Mouse (Mus musculus): ENCODE measurements around the gene Hist2h2bb. TPM values are rescaled to one million over a fixed set of nuclear protein-coding genes. Genes with fewer than 3 reads are reported as not detected.

Hist2h2bb gene
- polyA plus RNA-seq, 1 experiment from 2014 or later, result 13.0 TPM

- Histone ChIP-seq H3K27me3 (ENCODE audit: control insufficient read depth, insufficient read depth, low read depth, low read length) (peaks cover 4% of the 10 kb centered on the region; the same call in 1 of the 2 replicates), H3K27ac (ENCODE audit: low read length) (no peak overlapping the region), H3K4me3 (ENCODE audit: low read length) (no peak overlapping the region), H3K4me1 (replicated peaks; ENCODE audit: control insufficient read depth, insufficient read depth, low read length) (peaks cover 12% of the 10 kb centered on the region), H3K36me3 (ENCODE audit: control insufficient read depth, insufficient read depth, low read length) (no peaks in the 10 kb centered on the region), H3K4me2 (ENCODE audit: low read depth, low read length) (no peak overlapping the region), H3K9ac (ENCODE audit: low read length) (no peak overlapping the region), H3K9me3 (ENCODE audit: control insufficient read depth, low read length) (no peaks in the 10 kb centered on the region)
- WGBS, result 90% methylated on average over 5 of the region's 5 CpGs
- ATAC-seq (ENCODE audit: low read depth), result no peak
These were observed 9.3 kb upstream of the Hist2h2bb start for GRCm38 (mm10) chr3:96260220-96260619.

DNA sequence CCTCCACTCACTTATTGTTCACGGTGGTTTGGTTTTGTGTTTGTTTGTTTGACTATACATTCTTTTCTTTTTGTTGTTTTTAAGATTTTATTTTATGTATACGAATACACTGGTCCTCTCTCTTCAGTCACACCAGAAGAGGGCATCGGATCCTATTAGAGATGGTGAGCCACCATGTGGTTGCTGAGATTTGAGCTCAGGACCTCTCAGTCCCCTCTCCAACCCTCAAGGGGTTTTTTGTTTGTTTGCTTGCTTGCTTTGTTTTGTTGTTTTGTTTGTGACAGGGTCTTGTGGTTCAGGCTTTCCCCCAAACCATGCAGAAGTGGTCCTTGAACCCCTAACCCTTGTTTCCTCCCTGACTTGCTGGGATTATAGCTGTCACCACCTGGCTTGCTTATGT, 7.9 kb upstream of the Hist2h2bb start:
- WGBS, result 51% methylated on average over 3 of the region's 3 CpGs
- Histone ChIP-seq H3K27me3 (ENCODE audit: control insufficient read depth, insufficient read depth, low read depth, low read length) (no peaks in the 10 kb centered on the region), H3K4me2 (ENCODE audit: low read depth, low read length) (peak overlapping the region; percentile 84), H3K4me3 (ENCODE audit: low read length) (peak overlapping the region; percentile 63), H3K9me3 (ENCODE audit: control insufficient read depth, low read length) (no peaks in the 10 kb centered on the region), H3K36me3 (ENCODE audit: control insufficient read depth, insufficient read depth, low read length) (no peaks in the 10 kb centered on the region), H3K9ac (ENCODE audit: low read length) (peak overlapping the region; percentile 82), H3K27ac (ENCODE audit: low read length) (peak overlapping the region; percentile 97), H3K4me1 (replicated peaks; ENCODE audit: control insufficient read depth, insufficient read depth, low read length) (peaks cover 12% of the 10 kb centered on the region)
- no peak for ATAC-seq (ENCODE audit: low read depth)

GRCm38 (mm10) chr3:96262216-96262875, 7.2 kb upstream of the Hist2h2bb start:
- H3K36me3 ChIP-seq (ENCODE audit: control insufficient read depth, insufficient read depth, low read length), result no peaks in the 10 kb centered on the region
- peak overlapping the region; percentile 82 for H3K9ac ChIP-seq (ENCODE audit: low read length)
- peak overlapping the region; percentile 63 for H3K4me3 ChIP-seq (ENCODE audit: low read length)
- H3K4me2 ChIP-seq (ENCODE audit: low read depth, low read length), result peak overlapping the region; percentile 84
- H3K27ac ChIP-seq (ENCODE audit: low read length), result peak overlapping the region; percentile 97
- ATAC-seq (ENCODE audit: low read depth), result peak; percentile 86
- WGBS, result 1% methylated on average over 19 of the region's 19 CpGs
- H3K4me1 ChIP-seq (replicated peaks; ENCODE audit: control insufficient read depth, insufficient read depth, low read length), result peaks cover 12% of the 10 kb centered on the region
- H3K9me3 ChIP-seq (ENCODE audit: control insufficient read depth, low read length), result no peaks in the 10 kb centered on the region
- H3K27me3 ChIP-seq (ENCODE audit: control insufficient read depth, insufficient read depth, low read depth, low read length), result no peaks in the 10 kb centered on the region

DNA sequence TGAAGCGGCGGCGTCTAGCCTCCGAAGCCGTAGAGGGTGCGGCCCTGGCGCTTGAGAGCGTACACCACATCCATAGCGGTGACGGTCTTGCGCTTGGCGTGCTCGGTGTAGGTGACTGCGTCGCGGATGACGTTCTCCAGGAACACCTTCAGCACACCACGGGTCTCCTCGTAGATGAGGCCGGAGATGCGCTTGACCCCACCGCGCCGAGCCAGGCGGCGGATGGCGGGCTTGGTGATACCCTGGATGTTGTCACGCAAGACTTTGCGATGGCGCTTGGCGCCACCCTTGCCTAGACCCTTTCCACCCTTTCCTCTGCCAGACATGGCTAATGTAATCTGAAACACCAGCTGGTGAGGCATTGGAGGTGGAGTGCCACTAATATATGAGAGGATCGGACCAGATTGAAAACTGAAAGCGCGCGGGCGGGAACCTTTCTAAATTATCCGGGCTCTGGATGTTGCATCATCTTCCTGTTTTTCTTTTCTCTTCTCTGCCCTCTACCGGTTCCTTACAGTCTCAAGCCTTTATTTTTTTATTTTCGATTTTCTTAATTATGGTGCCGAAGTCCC, 6.5 kb upstream of the Hist2h2bb start, which contains the start of gene Hist2h4:
Hist2h4 (minus strand) TSS at position 333 of the 572 bp plus-strand sequence.
- H3K9ac ChIP-seq (ENCODE audit: low read length), result peak within 1 kb of the TSS; percentile 82
- H3K27me3 ChIP-seq (ENCODE audit: control insufficient read depth, insufficient read depth, low read depth, low read length), result no peaks in the 10 kb centered on the region
- peak within 1 kb of the TSS; percentile 63 for H3K4me3 ChIP-seq (ENCODE audit: low read length)
- peak; percentile 90 for ATAC-seq (ENCODE audit: low read depth)
- no peaks in the 10 kb centered on the region for H3K36me3 ChIP-seq (ENCODE audit: control insufficient read depth, insufficient read depth, low read length)
- H3K9me3 ChIP-seq (ENCODE audit: control insufficient read depth, low read length), result no peaks in the 10 kb centered on the region
- H3K4me1 ChIP-seq (replicated peaks; ENCODE audit: control insufficient read depth, insufficient read depth, low read length), result peaks cover 12% of the 10 kb centered on the region
- peak within 1 kb of the TSS; percentile 97 for H3K27ac ChIP-seq (ENCODE audit: low read length)
- H3K4me2 ChIP-seq (ENCODE audit: low read depth, low read length), result peak within 1 kb of the TSS; percentile 84
- under 1% methylated on average over 40 of the region's 40 CpGs for WGBS

- no peaks in the 10 kb centered on the region for H3K36me3 ChIP-seq (ENCODE audit: control insufficient read depth, insufficient read depth, low read length)
- H3K4me2 ChIP-seq (ENCODE audit: low read depth, low read length), result peak overlapping the region; percentile 84
- no peaks in the 10 kb centered on the region for H3K9me3 ChIP-seq (ENCODE audit: control insufficient read depth, low read length)
- ATAC-seq (ENCODE audit: low read depth), result peak; percentile 46; the same call in 1 of the 2 replicates
- WGBS, result 2% methylated on average over 27 of the region's 27 CpGs
- peaks cover 12% of the 10 kb centered on the region for H3K4me1 ChIP-seq (replicated peaks; ENCODE audit: control insufficient read depth, insufficient read depth, low read length)
- peak overlapping the region; percentile 80 for H3K9ac ChIP-seq (ENCODE audit: low read length)
- no peaks in the 10 kb centered on the region for H3K27me3 ChIP-seq (ENCODE audit: control insufficient read depth, insufficient read depth, low read depth, low read length)
- H3K4me3 ChIP-seq (ENCODE audit: low read length), result peak overlapping the region; percentile 63
- peak overlapping the region; percentile 97 for H3K27ac ChIP-seq (ENCODE audit: low read length)
These were observed 5.8 kb upstream of the Hist2h2bb start for GRCm38 (mm10) chr3:96263558-96264403.

DNA sequence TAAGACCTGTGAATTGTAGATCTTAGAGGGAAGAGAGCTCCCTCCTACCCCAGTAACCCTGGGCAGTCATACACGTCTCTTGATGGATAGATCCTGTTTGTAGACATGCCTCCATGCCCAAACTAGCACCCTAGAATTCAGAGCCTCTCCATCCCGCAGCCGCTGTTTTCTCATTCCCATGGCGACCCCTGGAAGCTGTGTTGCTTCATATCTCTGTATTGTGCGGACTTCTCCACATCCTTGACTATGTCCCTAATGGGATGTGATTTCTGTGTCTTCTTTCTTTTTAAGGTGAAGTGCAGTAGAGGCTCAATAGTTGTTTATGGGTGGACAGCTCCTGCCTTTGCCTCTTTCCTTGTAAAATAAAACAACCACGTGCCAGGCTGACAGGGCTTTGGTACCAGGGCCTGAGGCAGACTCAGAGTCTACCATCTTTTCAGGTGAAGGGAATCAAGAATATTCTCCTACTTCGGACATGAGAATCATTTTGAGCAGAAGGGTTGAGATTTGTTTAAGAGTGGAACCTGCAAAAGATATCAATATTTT, 5.1 kb upstream of the Hist2h2bb start:
- Histone ChIP-seq H3K27me3 (ENCODE audit: control insufficient read depth, insufficient read depth, low read depth, low read length) (no peaks in the 10 kb centered on the region), H3K4me1 (replicated peaks; ENCODE audit: control insufficient read depth, insufficient read depth, low read length) (peaks cover 12% of the 10 kb centered on the region), H3K9me3 (ENCODE audit: control insufficient read depth, low read length) (no peaks in the 10 kb centered on the region), H3K4me2 (ENCODE audit: low read depth, low read length) (peak overlapping the region; percentile 84), H3K27ac (ENCODE audit: low read length) (peak overlapping the region; percentile 97), H3K9ac (ENCODE audit: low read length) (peak overlapping the region; percentile 80), H3K36me3 (ENCODE audit: control insufficient read depth, insufficient read depth, low read length) (no peaks in the 10 kb centered on the region), H3K4me3 (ENCODE audit: low read length) (peak overlapping the region; percentile 63)
- ATAC-seq (ENCODE audit: low read depth), result no peak
- WGBS, result 68% methylated on average over 7 of the region's 7 CpGs

DNA sequence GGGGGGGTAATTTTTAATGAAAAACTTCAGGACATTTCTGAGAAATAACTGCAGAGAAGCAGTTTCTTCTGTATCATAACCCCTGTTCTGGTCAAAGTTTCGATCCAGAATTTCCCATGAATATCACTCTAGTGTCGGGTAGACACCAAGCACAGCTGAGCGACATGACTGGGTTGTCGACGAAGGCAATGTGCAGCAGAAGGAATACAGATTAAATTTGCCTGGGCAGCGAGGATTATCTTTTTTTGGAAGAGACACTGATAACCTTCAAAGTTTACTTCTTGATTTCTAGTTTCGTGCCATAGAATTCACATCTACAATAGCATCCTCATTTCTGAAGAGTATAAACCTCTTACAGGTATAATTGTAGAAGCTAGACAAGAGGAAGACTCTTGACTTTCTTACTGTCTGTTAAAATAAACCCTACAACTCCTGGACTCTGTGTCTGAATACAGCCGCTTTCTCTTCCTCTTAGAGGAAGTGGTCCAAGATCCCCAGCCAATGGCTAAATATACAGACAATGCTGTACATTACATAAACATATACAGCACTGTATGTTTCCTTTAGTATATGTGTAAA, 3.3 kb upstream of the Hist2h2bb start:
- ATAC-seq (ENCODE audit: low read depth), result no peak
- no peak overlapping the region for H3K27ac ChIP-seq (ENCODE audit: low read length)

DNA sequence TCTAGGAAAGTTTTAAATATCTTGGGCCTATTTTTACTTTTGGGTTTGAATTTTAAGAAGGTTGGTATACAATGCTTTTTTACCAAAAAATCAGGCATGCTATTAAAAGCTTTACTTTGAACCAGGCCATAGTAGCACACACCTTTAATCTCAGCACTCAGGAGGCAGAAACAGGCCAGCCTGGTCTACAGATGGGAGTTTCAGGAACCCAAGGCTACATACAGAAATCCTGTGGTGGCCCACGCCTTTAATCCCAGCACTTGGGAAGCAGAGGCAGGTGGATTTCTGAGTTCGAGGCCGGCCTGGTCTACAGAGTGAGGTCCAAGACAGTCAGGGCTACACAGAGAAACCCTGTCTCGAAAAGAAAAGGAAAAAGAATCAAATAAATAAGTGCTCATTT, 2.0 kb upstream of the Hist2h2bb start:
- peak overlapping the region; percentile 55 for H3K4me2 ChIP-seq (ENCODE audit: low read depth, low read length)
- no peak overlapping the region for H3K4me3 ChIP-seq (ENCODE audit: low read length)
- no peaks in the 10 kb centered on the region for H3K27me3 ChIP-seq (ENCODE audit: control insufficient read depth, insufficient read depth, low read depth, low read length)
- H3K9me3 ChIP-seq (ENCODE audit: control insufficient read depth, low read length), result no peaks in the 10 kb centered on the region
- peak overlapping the region; percentile 92 for H3K27ac ChIP-seq (ENCODE audit: low read length)
- peaks cover 11% of the 10 kb centered on the region for H3K4me1 ChIP-seq (replicated peaks; ENCODE audit: control insufficient read depth, insufficient read depth, low read length)
- peak overlapping the region; percentile 40 for H3K9ac ChIP-seq (ENCODE audit: low read length)
- H3K36me3 ChIP-seq (ENCODE audit: control insufficient read depth, insufficient read depth, low read length), result no peaks in the 10 kb centered on the region
- ATAC-seq (ENCODE audit: low read depth), result no peak
- 68% methylated on average over 4 of the region's 4 CpGs for whole genome bisulfite sequencing

More for the DNA sequence above, 3.3 kb upstream of the Hist2h2bb start:
- WGBS, result 74% methylated on average over 8 of the region's 8 CpGs
- H3K36me3 ChIP-seq (ENCODE audit: control insufficient read depth, insufficient read depth, low read length), result no peaks in the 10 kb centered on the region
- no peaks in the 10 kb centered on the region for H3K9me3 ChIP-seq (ENCODE audit: control insufficient read depth, low read length)
- no peak overlapping the region for H3K4me2 ChIP-seq (ENCODE audit: low read depth, low read length)
- no peak overlapping the region for H3K4me3 ChIP-seq (ENCODE audit: low read length)
- no peaks in the 10 kb centered on the region for H3K27me3 ChIP-seq (ENCODE audit: control insufficient read depth, insufficient read depth, low read depth, low read length)
- H3K9ac ChIP-seq (ENCODE audit: low read length), result no peak overlapping the region
- H3K4me1 ChIP-seq (replicated peaks; ENCODE audit: control insufficient read depth, insufficient read depth, low read length), result peaks cover 16% of the 10 kb centered on the region

Data from lung, embryonic 16.5 days (tissue).